Mouse (Mus musculus) spleen, postnatal 10 days (tissue): Measurements from ENCODE around the gene Ccdc85b.

ENCODE experiments used
- DNase-seq, 2 experiments: peaks; one replicate each; pipeline ENCODE4 v3.0.0; 2021 to 2022; ENCODE audit warnings: low spot score in 2 of 2

The Ccdc85b gene

GRCm38 (mm10) chr19:5481398-5481797 lies 23.7 kb upstream of the Ccdc85b start:
- no peak for DNase-seq

DNA sequence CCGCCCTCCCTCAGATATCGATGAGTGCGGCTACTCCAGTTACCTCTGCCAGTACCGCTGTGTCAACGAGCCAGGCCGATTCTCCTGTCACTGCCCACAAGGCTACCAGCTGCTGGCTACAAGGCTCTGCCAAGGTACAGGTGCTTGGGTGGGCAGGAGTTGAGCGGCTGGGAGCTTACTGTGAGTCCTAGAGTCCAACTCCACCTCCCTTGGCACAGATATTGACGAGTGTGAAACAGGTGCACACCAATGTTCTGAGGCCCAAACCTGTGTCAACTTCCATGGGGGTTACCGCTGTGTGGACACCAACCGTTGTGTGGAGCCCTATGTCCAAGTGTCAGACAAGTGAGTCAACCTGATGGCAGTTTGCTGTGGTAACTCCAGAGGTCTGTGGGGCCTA lies 22.3 kb upstream of the Ccdc85b start:
- DNase-seq, result no peak

DNA sequence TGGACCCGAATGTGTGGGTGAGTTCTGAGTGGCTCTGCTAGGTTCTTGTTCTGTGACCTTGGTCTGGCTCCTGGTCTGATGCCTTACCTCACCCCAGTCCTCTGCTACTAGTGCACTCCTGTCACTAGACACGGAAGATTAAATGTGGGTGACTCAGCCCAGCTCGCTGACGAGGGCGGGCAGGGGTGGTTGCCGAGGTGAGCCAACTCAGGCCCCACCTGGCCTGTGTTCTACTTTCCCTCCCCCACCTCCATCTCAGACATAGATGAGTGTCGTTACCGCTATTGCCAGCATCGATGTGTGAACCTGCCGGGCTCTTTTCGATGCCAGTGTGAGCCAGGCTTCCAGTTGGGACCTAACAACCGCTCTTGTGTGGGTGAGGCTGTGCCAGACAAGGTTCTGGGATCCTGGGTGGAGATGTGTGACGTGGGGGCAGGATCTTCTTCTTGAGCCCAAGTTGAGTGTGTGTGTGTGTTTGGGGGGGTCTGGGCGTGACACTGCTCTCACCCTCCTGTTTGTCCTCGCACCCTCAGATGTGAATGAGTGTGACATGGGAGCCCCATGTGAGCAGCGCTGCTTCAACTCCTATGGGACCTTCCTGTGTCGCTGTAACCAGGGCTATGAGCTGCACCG lies 20.1 kb upstream of the Ccdc85b start:
- DNase-seq, result no peak

DNA sequence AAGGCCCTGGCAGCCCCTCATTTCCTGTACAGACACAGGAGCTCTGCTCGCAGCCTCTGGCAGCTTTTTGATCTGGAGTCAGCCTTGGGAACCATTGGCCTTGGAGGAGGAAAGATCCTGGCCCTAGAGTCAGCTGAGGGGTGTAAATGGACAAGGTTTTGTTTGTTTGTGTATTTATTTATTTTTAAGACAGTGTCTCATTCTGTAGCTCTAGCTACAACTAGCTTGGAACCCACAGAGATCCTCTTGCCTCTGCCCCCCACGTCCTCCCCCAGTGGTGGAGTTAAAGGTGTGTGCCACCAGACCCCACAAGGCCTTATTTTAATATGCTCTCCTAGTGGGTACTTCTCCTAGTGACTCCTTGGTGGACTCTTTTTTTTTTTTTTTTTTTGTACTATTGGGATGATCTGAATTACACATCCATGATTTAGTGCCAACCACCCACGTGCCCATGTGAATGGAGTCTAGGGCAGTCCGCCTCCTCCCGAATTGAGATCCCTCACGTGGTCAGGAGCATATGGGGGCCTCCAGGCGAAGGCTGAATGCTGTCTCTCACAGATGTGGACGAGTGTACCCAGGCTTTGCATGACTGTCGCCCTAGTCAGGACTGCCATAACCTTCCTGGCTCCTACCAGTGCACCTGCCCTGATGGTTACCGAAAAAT lies 19.4 kb upstream of the Ccdc85b start:
- DNase-seq, result no peak

DNA sequence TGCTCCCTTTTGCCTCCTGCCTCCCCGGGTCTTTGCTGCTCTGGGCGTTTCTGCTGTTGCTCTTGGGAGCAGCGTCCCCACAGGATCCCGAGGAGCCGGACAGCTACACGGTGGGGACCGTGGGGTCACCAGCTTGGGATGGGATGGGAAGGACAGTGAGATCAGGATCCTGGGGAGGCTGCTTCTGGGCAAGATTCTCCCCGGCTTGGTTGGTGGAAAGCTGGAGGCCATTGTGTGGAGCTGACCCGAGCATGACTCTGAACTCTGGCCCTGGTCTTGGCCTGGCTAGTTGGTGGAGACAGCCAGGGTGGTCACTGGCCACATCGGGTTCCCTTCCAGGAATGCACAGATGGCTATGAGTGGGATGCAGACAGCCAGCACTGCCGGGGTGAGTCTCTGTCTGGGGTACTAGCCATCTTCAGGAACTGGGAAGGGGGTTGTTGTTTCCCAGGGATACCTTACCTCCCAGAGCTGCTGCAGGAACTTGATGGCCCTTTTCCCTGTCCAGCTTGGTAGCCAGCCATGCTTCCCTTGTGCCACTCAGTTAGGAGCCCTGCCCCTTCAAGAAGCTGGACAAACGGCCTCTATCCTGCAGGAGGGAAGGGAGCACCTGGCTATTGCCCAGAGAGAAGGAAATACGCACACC lies 17.5 kb upstream of the Ccdc85b start:
- no peak for DNase-seq

- DNase-seq, result no peak
Measured at GRCm38 (mm10) chr19:5474281-5475068, 16.8 kb upstream of the Ccdc85b start.

- DNase-seq, result peak in 1 of 2 experiments; percentile 47
Measured at GRCm38 (mm10) chr19:5473720-5474119, 16.0 kb upstream of the Ccdc85b start, which contains the start of gene Efemp2. Efemp2 (plus strand) TSS chr19:5473954.

- DNase-seq, result no peak
Measured at GRCm38 (mm10) chr19:5472857-5473256, 15.2 kb upstream of the Ccdc85b start.

DNA sequence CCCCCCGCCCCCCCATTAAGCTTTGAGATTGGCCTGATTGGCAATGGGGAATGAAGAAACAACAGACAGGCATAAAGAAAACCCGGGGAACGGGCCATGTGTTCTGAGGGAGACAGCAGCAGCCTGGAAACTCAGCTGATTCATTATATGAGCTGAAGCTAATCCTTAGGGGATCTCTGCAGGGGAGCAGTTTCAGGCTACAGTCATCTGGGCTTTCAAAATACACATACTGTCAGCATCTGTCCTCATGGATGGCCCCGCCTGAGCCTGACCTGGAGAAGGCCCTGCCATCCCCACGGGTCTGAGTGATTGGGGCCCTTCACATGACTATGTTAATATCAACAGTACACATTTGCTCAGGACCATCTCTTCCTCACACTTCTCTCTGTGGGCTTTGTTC lies 14.2 kb upstream of the Ccdc85b start:
- no peak for DNase-seq

DNA sequence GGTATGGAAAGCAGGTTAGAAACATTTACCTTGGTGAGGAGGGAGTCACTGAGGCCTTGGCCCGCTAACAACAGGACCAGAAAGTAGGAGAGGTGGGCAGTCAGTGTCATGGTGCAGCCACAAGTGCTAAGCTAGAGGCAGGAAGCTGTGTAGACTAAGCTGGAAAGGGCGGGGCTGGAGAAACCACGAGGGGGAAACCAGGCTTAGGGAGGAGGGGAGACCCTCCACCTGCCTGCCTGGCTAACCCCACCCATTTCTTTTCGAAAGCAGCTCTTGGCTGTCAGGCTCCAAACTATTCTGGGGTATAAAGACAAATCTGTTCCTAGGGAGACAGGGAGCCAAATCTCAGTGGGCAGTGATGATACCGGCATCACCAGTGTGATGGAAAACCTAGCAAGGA lies 10.7 kb upstream of the Ccdc85b start, which contains the start of gene Ctsw:
Gene Ctsw (minus strand): TSS at position 134 of the 400 bp plus-strand sequence.
- DNase-seq, result no peak

- DNase-seq, result no peak
Measured at GRCm38 (mm10) chr19:5466916-5467500, 9.3 kb upstream of the Ccdc85b start.

DNA sequence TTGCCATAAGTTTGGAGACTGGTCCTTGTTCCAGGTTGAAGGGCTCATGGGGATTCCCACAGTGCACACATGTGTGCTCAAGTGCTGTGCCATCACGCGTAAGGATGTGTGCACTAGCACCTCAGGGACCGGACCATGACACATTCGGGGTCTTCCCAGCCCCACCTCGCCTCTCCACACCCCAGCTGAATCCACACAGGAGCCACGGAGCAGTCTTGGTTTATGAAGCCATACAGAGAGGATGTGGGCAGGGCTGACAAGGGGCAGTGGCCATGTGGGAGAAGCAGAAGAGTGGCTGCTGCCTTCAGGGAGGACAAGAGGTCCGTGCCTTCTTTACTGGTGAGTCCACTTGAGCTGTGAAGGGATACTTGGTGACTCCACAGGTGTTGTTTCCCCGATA lies 7.3 kb upstream of the Ccdc85b start:
- DNase-seq, result no peak

DNA sequence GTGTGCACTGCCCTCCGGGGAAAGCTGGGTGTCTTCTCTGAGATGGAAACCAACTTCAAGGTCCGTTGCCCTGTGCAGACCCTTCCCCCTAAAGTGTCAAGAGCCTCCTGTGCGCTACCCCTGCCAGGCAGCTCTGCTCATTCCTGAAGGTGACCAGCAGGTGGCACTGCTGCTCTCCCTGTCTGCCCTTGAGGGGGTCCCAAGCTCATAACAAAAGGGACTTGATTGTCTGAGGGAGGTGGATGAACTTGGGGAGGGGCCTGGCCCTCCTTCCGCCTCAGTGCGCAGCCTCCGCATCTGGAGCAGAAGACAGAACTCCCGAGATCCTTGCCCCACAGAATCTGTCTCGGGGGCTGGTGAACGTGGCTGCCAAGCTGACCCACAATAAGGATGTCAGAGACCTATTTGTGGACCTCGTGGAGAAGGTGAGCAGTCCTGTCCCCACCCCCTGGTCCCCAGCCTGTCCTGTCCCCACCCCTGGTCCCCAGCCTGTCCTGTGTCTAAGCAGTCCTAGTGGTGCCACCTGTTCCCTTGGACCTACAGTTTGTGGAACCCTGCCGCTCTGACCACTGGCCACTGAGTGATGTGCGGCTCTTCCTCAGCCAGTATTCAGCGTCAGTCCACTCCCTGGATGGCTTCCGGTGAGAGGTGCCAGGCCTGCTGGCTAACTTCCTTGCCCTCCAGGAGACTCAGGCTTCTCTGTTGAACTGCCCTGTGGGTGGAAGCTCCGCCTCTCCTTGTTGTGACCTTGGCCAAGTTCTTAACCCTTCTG lies 6.3 kb upstream of the Ccdc85b start:
- peak; percentile 42 to 71 for DNase-seq

DNA sequence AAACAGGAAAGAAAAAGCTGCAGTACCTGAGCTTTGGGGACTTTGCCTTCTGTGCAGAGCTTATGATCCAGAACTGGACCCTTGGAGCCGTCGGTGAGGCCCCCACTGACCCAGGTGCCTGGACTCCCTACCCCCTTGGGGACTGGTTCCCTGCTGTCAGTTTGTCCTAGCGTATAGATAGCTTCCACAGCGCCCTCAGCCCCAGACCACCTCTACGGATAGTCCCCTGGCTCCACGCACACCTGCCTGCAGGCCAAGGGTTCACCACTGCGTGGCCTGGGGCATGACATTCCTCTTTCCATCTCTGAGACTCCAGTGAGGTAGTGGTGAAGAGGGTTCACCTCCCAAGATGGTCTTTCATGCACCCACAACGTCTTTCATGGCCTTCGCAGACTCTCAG lies 5.5 kb upstream of the Ccdc85b start:
- no peak for DNase-seq

DNA sequence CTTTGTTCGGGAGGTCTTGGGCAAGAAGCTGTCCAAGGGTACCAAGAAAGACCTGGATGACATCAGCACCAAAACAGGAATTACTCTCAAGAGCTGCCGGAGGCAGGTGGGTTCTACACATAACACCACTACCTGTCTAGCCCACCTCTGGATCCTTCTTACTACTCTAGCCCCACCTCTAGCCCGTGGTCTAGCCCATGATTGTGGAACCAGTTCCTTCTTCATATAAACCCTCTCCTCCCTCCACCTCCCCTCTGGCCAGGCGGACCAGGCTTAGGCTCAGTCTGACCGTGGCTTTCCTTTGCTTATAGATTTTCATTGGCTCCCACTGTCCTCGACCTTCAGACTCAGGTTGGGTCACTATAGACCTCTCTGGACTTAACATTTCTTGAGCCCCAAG lies 3.7 kb upstream of the Ccdc85b start:
- DNase-seq, result no peak

GRCm38 (mm10) chr19:5460465-5460911 lies 2.8 kb upstream of the Ccdc85b start, which contains the start of gene Fibp:
Fibp (plus strand) TSS chr19:5460615.
- peak; percentile 78 to 91 for DNase-seq

DNA sequence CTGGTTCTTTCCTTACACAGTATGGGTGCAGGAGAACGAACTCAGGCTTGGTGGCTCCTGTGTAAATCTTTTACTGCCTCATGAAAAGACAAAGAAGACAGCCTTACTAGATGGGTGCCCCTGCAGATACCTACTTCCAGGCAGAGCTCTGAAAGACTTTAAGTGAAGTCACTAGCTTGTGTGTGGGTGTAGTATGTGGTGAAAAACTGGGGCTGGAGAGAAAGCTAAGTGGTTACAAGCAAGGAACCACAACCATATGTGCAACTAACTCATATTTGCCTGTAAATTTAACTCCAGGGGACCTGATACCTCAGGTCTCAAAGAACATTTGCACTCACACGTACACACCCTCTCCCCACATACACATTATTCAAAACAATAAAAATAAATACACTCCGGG lies 2.2 kb upstream of the Ccdc85b start:
- no peak for DNase-seq

DNA sequence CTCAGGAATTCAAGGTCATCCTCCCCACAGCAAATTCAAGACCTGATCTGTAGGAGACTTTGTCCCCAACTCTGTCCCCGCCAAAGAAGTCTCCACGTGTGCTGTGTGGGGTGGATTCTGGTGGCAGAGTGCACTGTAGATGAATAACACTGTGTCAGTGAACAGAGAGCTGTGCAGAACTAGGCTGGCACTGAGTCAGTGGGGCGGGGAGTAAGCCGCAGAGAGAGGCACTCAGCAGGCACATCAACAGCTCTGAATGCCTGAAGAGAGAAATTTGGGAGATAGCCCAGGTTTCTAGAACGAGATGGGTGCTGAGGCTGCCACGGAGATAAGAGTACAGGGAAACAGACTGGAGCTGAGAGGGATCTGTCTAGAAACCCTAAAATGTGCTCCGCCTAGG lies 1.3 kb upstream of the Ccdc85b start:
- no peak for DNase-seq

- DNase-seq, result peak; percentile 91 to 94
Measured at GRCm38 (mm10) chr19:5456922-5457745, 560 bp downstream of the Ccdc85b start.
